Mouse (Mus musculus) megakaryocyte-erythroid progenitor cell, adult 5 weeks (primary cell): Measurements from ENCODE around the gene Gmpr2. TPM values are rescaled to one million over a fixed set of nuclear protein-coding genes. Genes with fewer than 3 reads are reported as not detected.

Experiments
- polyA plus RNA-seq: library from polyadenylated mRNA; stranded (reverse); fragments of >175 nt; gene quantifications from 2 replicates; pipeline ENCODE4 v1.2.3, GENCODE M21; 2012

The Gmpr2 gene
- polyA plus RNA-seq: 23.9 and 24.7 TPM in 2 replicates

GRCm38 (mm10) chr14:55671833-55672740, at the start of gene Gmpr2, which contains the start of gene Nedd8:
TSS of gene Gmpr2 (plus strand) at chr14:55671941.
TSS of gene Nedd8 (minus strand) at chr14:55672124.

GRCm38 (mm10) chr14:55635523-55636007, 36.2 kb upstream of the Gmpr2 start, which contains the start of gene Ipo4:
TSS of gene Ipo4 (minus strand) at chr14:55635957.

GRCm38 (mm10) chr14:55637795-55638194, 33.9 kb upstream of the Gmpr2 start, which contains the start of gene Gm49378:
TSS of gene Gm49378 (minus strand) at chr14:55637895.

GRCm38 (mm10) chr14:55643060-55643907, 28.5 kb upstream of the Gmpr2 start, which contains the start of gene Tm9sf1:
TSS of gene Tm9sf1 (minus strand) at chr14:55643806.

GRCm38 (mm10) chr14:55649884-55650283, 21.9 kb upstream of the Gmpr2 start, which contains the start of gene Tssk4:
TSS of gene Tssk4 (plus strand) at chr14:55650184.

GRCm38 (mm10) chr14:55659960-55660573, 11.7 kb upstream of the Gmpr2 start, which contains the start of gene Mdp1:
TSS of gene Mdp1 (minus strand) at chr14:55660508.

GRCm38 (mm10) chr14:55681160-55682117, 9.7 kb downstream of the Gmpr2 start, which contains the start of gene Tinf2:
TSS of gene Tinf2 (minus strand) at chr14:55681820.

GRCm38 (mm10) chr14:55713729-55714122, 42.0 kb downstream of the Gmpr2 start, which contains the start of gene Tgm1:
TSS of gene Tgm1 (minus strand) at chr14:55713926.

GRCm38 (mm10) chr14:55721700-55722437, 50.1 kb downstream of the Gmpr2 start, which contains the start of gene Rabggta:
TSS of gene Rabggta (minus strand) at chr14:55722263.

Other genes starting within 250 kb of the Gmpr2 start
- 104 TPM in 2 replicates for gene Dhrs4, start 193.2 kb upstream of the Gmpr2 start, polyA plus RNA-seq
- 4.3 and 4.5 TPM in 2 replicates for gene Carmil3, start 181.3 kb upstream of the Gmpr2 start, polyA plus RNA-seq
- gene Cpne6, start 161.5 kb upstream of the Gmpr2 start, polyA plus RNA-seq: not detected in 2 replicates
- not detected in 2 replicates for gene Nrl, start 147.0 kb upstream of the Gmpr2 start, polyA plus RNA-seq
- gene Pck2, start 131.7 kb upstream of the Gmpr2 start, polyA plus RNA-seq: 86.4 and 95.5 TPM in 2 replicates
- 55.9 and 75.4 TPM in 2 replicates for gene Dcaf11, start 111.9 kb upstream of the Gmpr2 start, polyA plus RNA-seq
- 0.47 and 0.96 TPM in 2 replicates for gene A730061H03Rik, start 111.5 kb upstream of the Gmpr2 start, polyA plus RNA-seq
- gene Fitm1, start 96.3 kb upstream of the Gmpr2 start, polyA plus RNA-seq: 0.60 and 1.2 TPM in 2 replicates
- gene Psme1, start 93.8 kb upstream of the Gmpr2 start, polyA plus RNA-seq: 244 and 281 TPM in 2 replicates
- gene Emc9, start 86.6 kb upstream of the Gmpr2 start, polyA plus RNA-seq: 8.4 and 8.5 TPM in 2 replicates
- 82.1 TPM in 2 replicates for gene Psme2, start 80.8 kb upstream of the Gmpr2 start, polyA plus RNA-seq
- gene Rnf31, start 80.2 kb upstream of the Gmpr2 start, polyA plus RNA-seq: 31.2 and 32.0 TPM in 2 replicates
- 88.9 and 109 TPM in 2 replicates for gene Irf9, start 68.4 kb upstream of the Gmpr2 start, polyA plus RNA-seq
- gene Rec8, start 53.9 kb upstream of the Gmpr2 start, polyA plus RNA-seq: 18.2 and 29.4 TPM in 2 replicates
- gene Ipo4, start 36.0 kb upstream of the Gmpr2 start, polyA plus RNA-seq: 62.9 and 90.9 TPM in 2 replicates
- 1.4 and 1.5 TPM in 2 replicates for gene Gm49378, start 34.0 kb upstream of the Gmpr2 start, polyA plus RNA-seq
- 19.0 and 19.4 TPM in 2 replicates for gene Tm9sf1, start 28.1 kb upstream of the Gmpr2 start, polyA plus RNA-seq
- gene Tssk4, start 21.8 kb upstream of the Gmpr2 start, polyA plus RNA-seq: 0.07 TPM in 1 of 2 replicates, not detected in the other
- gene Mdp1, start 11.4 kb upstream of the Gmpr2 start, polyA plus RNA-seq: 13.6 and 17.8 TPM in 2 replicates
- 102 and 110 TPM in 2 replicates for gene Nedd8, start 183 bp downstream of the Gmpr2 start, polyA plus RNA-seq
- gene Tinf2, start 9.9 kb downstream of the Gmpr2 start, polyA plus RNA-seq: 31.6 and 41.8 TPM in 2 replicates
- 4.6 and 5.6 TPM in 2 replicates for gene Tgm1, start 42.0 kb downstream of the Gmpr2 start, polyA plus RNA-seq
- 30.6 and 31.0 TPM in 2 replicates for gene Rabggta, start 50.3 kb downstream of the Gmpr2 start, polyA plus RNA-seq
- 3.9 and 5.5 TPM in 2 replicates for gene Dhrs1, start 73.7 kb downstream of the Gmpr2 start, polyA plus RNA-seq
- 30.4 and 53.0 TPM in 2 replicates for gene Nop9, start 73.8 kb downstream of the Gmpr2 start, polyA plus RNA-seq
- 0.31 and 0.45 TPM in 2 replicates for gene Cideb, start 86.5 kb downstream of the Gmpr2 start, polyA plus RNA-seq
- gene Ltb4r2, start 89.5 kb downstream of the Gmpr2 start, polyA plus RNA-seq: 0.83 and 1.1 TPM in 2 replicates
- 33.3 and 45.8 TPM in 2 replicates for gene Ltb4r1, start 94.0 kb downstream of the Gmpr2 start, polyA plus RNA-seq
- 0.09 and 0.10 TPM in 2 replicates for gene Adcy4, start 112.2 kb downstream of the Gmpr2 start, polyA plus RNA-seq
- 63.9 and 71.4 TPM in 2 replicates for gene Ripk3, start 116.9 kb downstream of the Gmpr2 start, polyA plus RNA-seq
- 0.15 and 0.40 TPM in 2 replicates for gene Nfatc4, start 151.2 kb downstream of the Gmpr2 start, polyA plus RNA-seq
- 4.9 and 6.6 TPM in 2 replicates for gene Nynrin, start 182.1 kb downstream of the Gmpr2 start, polyA plus RNA-seq
- 0.09 and 0.34 TPM in 2 replicates for gene Cbln3, start 212.5 kb downstream of the Gmpr2 start, polyA plus RNA-seq
- 10.5 and 16.6 TPM in 2 replicates for gene Khnyn, start 213.0 kb downstream of the Gmpr2 start, polyA plus RNA-seq
- 10.6 and 15.2 TPM in 2 replicates for gene Sdr39u1, start 228.4 kb downstream of the Gmpr2 start, polyA plus RNA-seq